Mouse (Mus musculus) hindbrain, embryonic 11.5 days (tissue): ENCODE data around the gene Aqp7. TPM values are rescaled to one million over a fixed set of nuclear protein-coding genes. Genes with fewer than 3 reads are reported as not detected.
A peak's percentile ranks its signal among the peaks of the same experiment; 100 is the strongest.

Experiments
- ATAC-seq: fragments of 200-750 bp; cut with Nextera tagmentation; 2 replicates; pipeline ENCODE4 v1.8.0; 2017; ENCODE audit warnings: mild to moderate bottlenecking, moderate TSS enrichment, moderate library complexity; ENCODE audit not compliant: low FRiP score
- DNase-seq: peaks from one replicate; pipeline ENCODE4 v3.0.0-alpha.2; 2015; ENCODE audit warnings: low spot score
- H3K27ac ChIP-seq: fragments of 300-500 bp; sonication (generic); 2 replicates; pipeline ENCODE4 v1.5.1; 2014; ENCODE audit warnings: mild to moderate bottlenecking, low read depth, low read length
- H3K27me3 ChIP-seq: fragments of 300-500 bp; sonication (generic); 2 replicates; pipeline ENCODE4 v1.6.1; 2014; ENCODE audit warnings: mild to moderate bottlenecking, low read length, moderate library complexity, mixed read lengths; ENCODE audit not compliant: control insufficient read depth, insufficient read depth
- H3K36me3 ChIP-seq: fragments of 300-500 bp; sonication (generic); 2 replicates; pipeline ENCODE4 v1.6.1; 2014; ENCODE audit warnings: mild to moderate bottlenecking, low read length, moderate library complexity, mixed read lengths; ENCODE audit not compliant: control insufficient read depth, insufficient read depth
- H3K4me1 ChIP-seq: fragments of 300-500 bp; sonication (generic); replicated peaks from 2 replicates; pipeline ENCODE4 v1.6.1; 2014; ENCODE audit warnings: low read length, mixed read lengths; ENCODE audit not compliant: control insufficient read depth, insufficient read depth
- H3K4me2 ChIP-seq: fragments of 300-500 bp; sonication (generic); replicated peaks from 2 replicates; pipeline ENCODE4 v1.6.1; 2014; ENCODE audit warnings: mild to moderate bottlenecking, low read depth, low read length
- H3K4me3 ChIP-seq: fragments of 300-500 bp; sonication (generic); 2 replicates; pipeline ENCODE4 v1.5.1; 2014; ENCODE audit warnings: low read depth, low read length
- H3K9ac ChIP-seq: fragments of 300-500 bp; sonication (generic); 2 replicates; pipeline ENCODE4 v1.6.1; 2014; ENCODE audit warnings: low read depth, low read length
- H3K9me3 ChIP-seq: fragments of 300-500 bp; sonication (generic); 2 replicates; pipeline ENCODE4 v1.6.1; 2016; ENCODE audit warnings: low read length; ENCODE audit not compliant: control insufficient read depth
- WGBS: fragments of 180-500 bp; shearing (Covaris S2); extraction: QIAGEN DNeasy Blood & Tissue Kit; methylation state at CpG from one replicate; pipeline ENCODE4 v1.1.7; 2014; 5-methylcytosine and 5-hydroxymethylcytosine counted together
- polyA plus RNA-seq: library from polyadenylated mRNA; unstranded; fragments of >200 nt; fragmentation: Nextera tagmentation; extraction: Ambion mirVana; gene quantifications from 2 replicates; pipeline ENCODE4 v1.2.1, GENCODE M21; 2014

Aqp7 gene
- polyA plus RNA-seq, 1 experiment from 2014 or later, result not detected

DNA sequence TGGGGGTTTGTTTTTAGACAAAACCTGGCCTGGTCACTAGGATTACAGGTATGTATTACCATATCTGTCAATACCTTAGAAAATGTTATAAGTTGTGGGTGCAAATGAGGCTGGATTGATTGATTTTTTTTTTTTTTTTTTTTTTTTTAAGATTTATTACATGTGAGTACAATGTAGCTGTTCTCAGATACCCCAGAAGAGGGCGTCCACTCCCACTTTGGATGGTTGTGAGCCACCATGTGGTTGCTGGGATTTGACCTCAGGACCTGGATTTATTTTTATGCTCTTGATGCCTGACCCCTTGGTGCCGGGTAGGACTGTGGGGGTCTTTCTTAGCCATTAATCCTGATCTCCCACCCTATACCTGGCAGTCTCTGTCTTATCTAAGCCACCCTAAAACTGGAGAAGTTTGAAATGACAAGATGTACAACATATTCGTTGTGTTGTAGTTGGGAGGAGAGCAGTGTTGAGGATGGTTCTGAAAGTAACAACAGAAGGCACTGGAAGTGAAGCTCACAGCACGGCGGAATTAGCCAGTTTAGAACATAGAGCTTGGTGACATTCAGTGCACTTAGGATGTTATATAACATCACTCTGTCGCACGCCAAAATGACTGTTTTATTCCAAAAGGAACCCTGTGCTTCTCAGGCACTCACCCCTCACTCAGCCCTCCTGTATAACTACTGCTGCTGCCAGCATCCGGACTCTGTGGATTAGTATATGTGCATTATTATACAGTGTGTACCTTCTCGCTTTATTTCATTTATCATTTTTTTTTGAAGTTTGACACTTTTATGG is 46.9 kb downstream of the Aqp7 start:
- Histone ChIP-seq H3K27me3 (no peaks in the 10 kb centered on the region), H3K27ac (no peak overlapping the region), H3K4me1 (no peaks in the 10 kb centered on the region), H3K4me2 (no peak overlapping the region), H3K36me3 (peaks cover 17% of the 10 kb centered on the region), H3K9ac (no peak overlapping the region), H3K4me3 (no peak overlapping the region), H3K9me3 (no peaks in the 10 kb centered on the region)
- DNase-seq (peak; percentile 14), ATAC-seq (no peak)
- WGBS, result 92% methylated on average over 9 of the region's 9 CpGs

DNA sequence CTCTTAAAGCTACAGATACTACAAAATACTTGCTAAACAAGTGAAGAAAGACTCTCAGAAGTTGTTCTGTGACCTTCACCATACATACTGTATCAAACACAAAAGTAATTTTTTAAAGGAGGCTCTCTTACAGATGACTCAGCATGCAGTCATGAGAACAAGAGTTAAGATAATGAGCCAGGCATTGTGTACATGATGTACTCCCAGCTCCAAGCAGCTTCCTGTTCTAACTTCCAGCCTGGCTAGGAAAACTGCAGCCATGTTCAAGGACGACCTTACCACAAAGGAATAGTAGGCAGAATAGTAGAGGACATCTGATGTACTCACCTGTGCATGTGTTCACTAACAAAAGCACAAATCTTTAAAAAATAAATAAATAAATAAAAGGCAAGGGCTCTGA is 47.7 kb downstream of the Aqp7 start:
- Histone ChIP-seq H3K9ac (no peak overlapping the region), H3K4me3 (no peak overlapping the region), H3K4me1 (no peaks in the 10 kb centered on the region), H3K9me3 (no peaks in the 10 kb centered on the region), H3K27me3 (no peaks in the 10 kb centered on the region), H3K27ac (no peak overlapping the region), H3K36me3 (peaks cover 17% of the 10 kb centered on the region), H3K4me2 (no peak overlapping the region)
- WGBS, result 89% methylated on average over 1 of the region's 1 CpGs
- ATAC-seq, result no peak
- DNase-seq, result no peak

DNA sequence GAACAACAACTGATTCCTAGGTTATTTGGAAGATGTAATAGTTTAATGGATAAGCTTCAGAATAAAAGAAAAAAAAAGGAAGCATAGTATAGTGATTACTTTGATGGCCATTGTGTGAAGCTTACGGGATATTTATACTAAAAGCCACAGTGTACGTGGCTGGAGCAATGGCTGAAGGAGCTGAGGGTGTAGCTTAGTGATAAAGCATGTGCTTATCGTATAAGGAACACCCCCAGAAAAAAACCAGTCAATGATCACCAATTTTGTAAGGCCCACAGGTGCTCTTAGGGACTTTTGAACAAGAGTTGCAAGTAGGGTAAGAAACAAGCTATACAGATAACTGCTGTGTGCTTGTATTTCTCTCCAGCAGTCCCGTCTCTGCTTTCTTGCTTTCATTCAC is 50.0 kb downstream of the Aqp7 start:
- no peak overlapping the region for H3K4me2 ChIP-seq
- no peaks in the 10 kb centered on the region for H3K4me1 ChIP-seq
- DNase-seq (no peak), ATAC-seq (no peak)
- no peak overlapping the region for H3K4me3 ChIP-seq
- H3K27ac ChIP-seq, result no peak overlapping the region
- no peak overlapping the region for H3K9ac ChIP-seq
- H3K36me3 ChIP-seq, result peaks cover 13% of the 10 kb centered on the region; the same call in 1 of the 2 replicates
- 96% methylated on average over 4 of the region's 4 CpGs for WGBS
- H3K27me3 ChIP-seq, result no peaks in the 10 kb centered on the region
- no peaks in the 10 kb centered on the region for H3K9me3 ChIP-seq

DNA sequence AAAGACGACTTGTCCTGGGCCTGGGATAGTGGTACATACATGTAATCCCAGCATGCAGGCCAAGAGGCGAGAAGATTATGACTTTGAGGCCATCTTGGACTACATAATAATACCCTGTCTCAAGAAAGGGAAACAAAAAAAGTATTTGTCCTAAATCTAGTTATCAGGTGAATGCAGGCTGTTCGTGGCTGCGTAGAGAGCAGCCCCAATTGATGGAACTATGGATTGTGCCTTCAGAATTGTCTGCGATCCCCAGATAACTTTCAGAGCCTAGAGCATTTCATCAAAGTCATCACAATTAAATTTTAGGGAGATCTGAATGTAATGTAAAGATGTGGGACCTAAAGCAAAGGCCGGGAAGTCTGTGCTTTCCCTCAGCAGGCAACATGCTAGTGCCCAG is 51.6 kb downstream of the Aqp7 start:
- H3K4me3 ChIP-seq, result no peak overlapping the region
- ATAC-seq, result no peak

DNA sequence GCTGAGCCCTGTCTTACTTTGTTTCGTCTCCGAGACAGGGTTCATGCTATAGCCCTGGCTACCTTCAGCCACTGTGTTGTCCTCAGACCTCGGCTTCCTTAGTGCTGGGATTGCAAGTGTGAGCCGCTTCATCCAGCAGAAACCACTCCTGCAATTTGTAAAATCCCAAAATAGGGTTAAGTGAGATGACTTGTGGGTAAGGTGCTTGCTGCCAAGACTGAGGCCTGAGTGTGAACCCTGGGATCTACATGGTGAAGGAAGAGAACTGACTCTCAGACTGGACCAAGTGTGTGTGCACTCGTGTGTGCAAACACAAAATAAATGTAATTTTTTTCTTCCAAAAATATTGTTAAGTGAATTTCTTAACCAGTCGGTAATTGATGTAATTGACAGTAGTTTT is 58.3 kb downstream of the Aqp7 start:
- ATAC-seq, result no peak
- Histone ChIP-seq H3K4me3 (no peak overlapping the region), H3K4me2 (no peak overlapping the region), H3K4me1 (no peaks in the 10 kb centered on the region), H3K36me3 (no peaks in the 10 kb centered on the region), H3K27me3 (no peaks in the 10 kb centered on the region), H3K9ac (no peak overlapping the region), H3K9me3 (no peaks in the 10 kb centered on the region), H3K27ac (no peak overlapping the region)
- no peak for DNase-seq
- WGBS, result 87% methylated on average over 6 of the region's 6 CpGs

More for the DNA sequence above, 51.6 kb downstream of the Aqp7 start:
- Histone ChIP-seq H3K27ac (no peak overlapping the region), H3K9me3 (no peaks in the 10 kb centered on the region), H3K4me1 (no peaks in the 10 kb centered on the region), H3K36me3 (peaks cover 13% of the 10 kb centered on the region; the same call in 1 of the 2 replicates), H3K27me3 (no peaks in the 10 kb centered on the region), H3K9ac (no peak overlapping the region), H3K4me2 (no peak overlapping the region)
- DNase-seq, result no peak
- 93% methylated on average over 6 of the region's 6 CpGs for WGBS

DNA sequence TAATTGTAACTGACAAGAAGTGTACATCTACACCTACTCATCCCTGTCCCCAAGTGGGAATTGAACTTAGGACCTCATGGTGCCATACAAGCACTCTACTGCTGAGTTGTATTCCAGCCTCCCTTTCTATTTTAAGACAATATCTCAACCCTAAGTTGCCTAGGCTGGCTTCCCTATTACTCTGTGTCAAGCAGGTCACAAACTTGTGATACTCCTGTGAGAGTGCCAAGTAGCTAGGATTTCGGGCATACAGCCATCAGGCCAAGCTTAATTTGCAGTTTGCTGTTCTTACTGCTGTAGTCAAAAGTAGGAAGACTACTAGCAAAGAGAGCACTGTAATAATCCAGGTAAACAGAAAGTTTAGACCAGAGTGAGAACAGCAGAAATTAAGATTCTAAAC is 64.3 kb downstream of the Aqp7 start:
- no peak overlapping the region for H3K4me3 ChIP-seq
- H3K4me1 ChIP-seq, result no peaks in the 10 kb centered on the region
- no peak for ATAC-seq
- H3K4me2 ChIP-seq, result no peak overlapping the region
- H3K27me3 ChIP-seq, result no peaks in the 10 kb centered on the region
- H3K27ac ChIP-seq, result no peak overlapping the region
- no peak overlapping the region for H3K9ac ChIP-seq
- H3K9me3 ChIP-seq, result no peaks in the 10 kb centered on the region
- no peaks in the 10 kb centered on the region for H3K36me3 ChIP-seq
- DNase-seq, result no peak
- WGBS, result 87% methylated on average over 1 of the region's 1 CpGs

Other genes starting within 250 kb of the Aqp7 start
- 15.1 and 16.2 TPM in 2 replicates for gene B4galt1, start 194.1 kb downstream of the Aqp7 start, polyA plus RNA-seq
- gene Spink4, start 128.1 kb downstream of the Aqp7 start, polyA plus RNA-seq, result not detected in 2 replicates
- gene Bag1, start 99.8 kb downstream of the Aqp7 start, polyA plus RNA-seq, result 259 and 262 TPM in 2 replicates
- 173 and 178 TPM in 2 replicates for gene Chmp5, start 99.7 kb downstream of the Aqp7 start, polyA plus RNA-seq
- gene Nfx1, start 77.2 kb downstream of the Aqp7 start, polyA plus RNA-seq, result 95.7 and 105 TPM in 2 replicates
- 1.2 and 1.3 TPM in 2 replicates for gene Aqp3, start 50.0 kb upstream of the Aqp7 start, polyA plus RNA-seq
- gene Nol6, start 76.3 kb upstream of the Aqp7 start, polyA plus RNA-seq, result 14.7 and 17.6 TPM in 2 replicates
- gene Ube2r2, start 87.6 kb upstream of the Aqp7 start, polyA plus RNA-seq, result 100 and 107 TPM in 2 replicates
- gene Ubap2, start 227.0 kb upstream of the Aqp7 start, polyA plus RNA-seq, result 62.2 and 66.3 TPM in 2 replicates